Mouse (Mus musculus) liver, adult 2 months (tissue): ENCODE data around the gene Gpbp1. TPM values are rescaled to one million over a fixed set of nuclear protein-coding genes. Genes with fewer than 3 reads are reported as not detected.

Experiments used
- DNase-seq: peaks from one replicate; pipeline ENCODE4 v3.0.0-alpha.2; 2011; ENCODE audit warnings: low read depth, low spot score; ENCODE audit errors: extremely low read depth
- H3K27ac ChIP-seq: fragments of 200-500 bp; replicated peaks from 2 replicates; pipeline ENCODE4 v1.5.1; 2012; ENCODE audit warnings: low read depth, mild to moderate bottlenecking, control low read depth, inconsistent platforms, low read length; ENCODE audit not compliant: insufficient read depth
- H3K27me3 ChIP-seq: fragments of 200-500 bp; 2 replicates; pipeline ENCODE4 v1.6.1; 2012; ENCODE audit warnings: mild to moderate bottlenecking, moderate library complexity, low read length, inconsistent platforms; ENCODE audit not compliant: control insufficient read depth, insufficient read depth
- H3K36me3 ChIP-seq: fragments of 200-500 bp; 2 replicates; pipeline ENCODE4 v1.6.1; 2012; ENCODE audit warnings: low read length, inconsistent platforms; ENCODE audit not compliant: control insufficient read depth, insufficient read depth
- H3K4me1 ChIP-seq: fragments of 200-500 bp; 2 replicates; pipeline ENCODE4 v1.6.1; 2011; ENCODE audit warnings: low read length; ENCODE audit not compliant: control insufficient read depth, insufficient read depth
- H3K4me3 ChIP-seq: fragments of 200-500 bp; 2 replicates; pipeline ENCODE4 v1.5.1; 2011; ENCODE audit warnings: low read depth, mild to moderate bottlenecking, control low read depth, low read length, moderate library complexity; ENCODE audit not compliant: insufficient read depth
- H3K79me2 ChIP-seq: fragments of 200-500 bp; 2 replicates; pipeline ENCODE4 v1.6.1; 2012; ENCODE audit warnings: inconsistent platforms, mild to moderate bottlenecking, low read length, moderate library complexity; ENCODE audit not compliant: control insufficient read depth, insufficient read depth
- H3K9ac ChIP-seq: fragments of 200-500 bp; 2 replicates; pipeline ENCODE4 v1.6.1; 2012; ENCODE audit warnings: low read depth, mild to moderate bottlenecking, control low read depth, inconsistent platforms, low read length
- CTCF ChIP-seq: fragments of 200-500 bp; IDR thresholded peaks from 2 replicates; pipeline ENCODE4 v1.5.1; 2011; ENCODE audit warnings: low read depth, low read length, control low read depth
- POLR2A ChIP-seq: fragments of 200-500 bp; IDR thresholded peaks from 2 replicates; pipeline ENCODE4 v1.6.1; 2011; ENCODE audit warnings: low read length, control low read depth; ENCODE audit not compliant: insufficient read depth; ENCODE audit errors: extremely low read depth
- WGBS: fragments of 180-500 bp; shearing (Covaris S2); methylation state at CpG from one replicate; pipeline ENCODE4 v1.1.7; 2018; 5-methylcytosine and 5-hydroxymethylcytosine counted together
- polyA plus RNA-seq: library from polyadenylated mRNA; depleted of rRNA; stranded (reverse); fragments of >200 nt; gene quantifications from 2 replicates; pipeline ENCODE4 v1.2.3, GENCODE M21; 2012
- total RNA-seq: library from RNA; depleted of rRNA; stranded (reverse); fragments of >200 nt; gene quantifications from 2 replicates; pipeline ENCODE4 v1.2.3, GENCODE M21; 2014

Gene Gpbp1
- total and polyA plus RNA-seq, 2 experiments: 1.6 to 37.8 TPM

- Histone ChIP-seq H3K27ac (no peak overlapping the region), H3K9ac (no peak overlapping the region), H3K4me1 (no peaks in the 10 kb centered on the region), H3K4me3 (no peak overlapping the region), H3K36me3 (no peaks in the 10 kb centered on the region), H3K27me3 (no peaks in the 10 kb centered on the region), H3K79me2 (no peaks in the 10 kb centered on the region)
- WGBS: under 1% methylated on average over 7 of the region's 7 CpGs
- DNase-seq: peak; percentile 43
- TF ChIP-seq POLR2A (no peak), CTCF (peak; percentile 17; the same call in 1 of the 2 replicates)
Observed at GRCm38 (mm10) chr13:111410831-111411230, 79.1 kb downstream of the Gpbp1 start.

GRCm38 (mm10) chr13:111406859-111407389 is 83.0 kb downstream of the Gpbp1 start:
- TF ChIP-seq POLR2A (no peak), CTCF (no peak)
- no peaks in the 10 kb centered on the region for H3K36me3 ChIP-seq
- WGBS: 66% methylated on average over 9 of the region's 9 CpGs
- no peak for DNase-seq
- no peak overlapping the region for H3K27ac ChIP-seq
- H3K9ac ChIP-seq: no peak overlapping the region
- H3K4me3 ChIP-seq: no peak overlapping the region
- no peaks in the 10 kb centered on the region for H3K4me1 ChIP-seq
- H3K79me2 ChIP-seq: no peaks in the 10 kb centered on the region
- no peaks in the 10 kb centered on the region for H3K27me3 ChIP-seq

- Histone ChIP-seq H3K36me3 (no peaks in the 10 kb centered on the region), H3K27me3 (no peaks in the 10 kb centered on the region), H3K4me3 (no peak overlapping the region), H3K9ac (no peak overlapping the region), H3K4me1 (no peaks in the 10 kb centered on the region), H3K27ac (no peak overlapping the region), H3K79me2 (no peaks in the 10 kb centered on the region)
- TF ChIP-seq CTCF (no peak), POLR2A (no peak)
- DNase-seq: no peak
- 95% methylated on average over 3 of the region's 3 CpGs for WGBS
Observed at GRCm38 (mm10) chr13:111405956-111406355, 84.0 kb downstream of the Gpbp1 start.

- no peak for TF ChIP-seq POLR2A
- no peak for TF ChIP-seq CTCF
- no peaks in the 10 kb centered on the region for H3K27me3 ChIP-seq
Observed at GRCm38 (mm10) chr13:111397600-111398151, 92.2 kb downstream of the Gpbp1 start.

GRCm38 (mm10) chr13:111397061-111397460 is 92.8 kb downstream of the Gpbp1 start:
- TF ChIP-seq CTCF (no peak), POLR2A (no peak)

More at GRCm38 (mm10) chr13:111397600-111398151, 92.2 kb downstream of the Gpbp1 start:
- 16% methylated on average over 5 of the region's 5 CpGs for WGBS
- H3K27ac ChIP-seq: no peak overlapping the region
- DNase-seq: no peak
- no peaks in the 10 kb centered on the region for H3K79me2 ChIP-seq
- no peak overlapping the region for H3K9ac ChIP-seq
- H3K4me1 ChIP-seq: no peaks in the 10 kb centered on the region
- H3K4me3 ChIP-seq: no peak overlapping the region
- no peaks in the 10 kb centered on the region for H3K36me3 ChIP-seq

GRCm38 (mm10) chr13:111395528-111395927 is 94.4 kb downstream of the Gpbp1 start:
- H3K27ac ChIP-seq: no peak overlapping the region
- no peak overlapping the region for H3K4me3 ChIP-seq
- no peak for DNase-seq
- no peaks in the 10 kb centered on the region for H3K36me3 ChIP-seq
- WGBS: 89% methylated on average over 7 of the region's 7 CpGs
- H3K9ac ChIP-seq: no peak overlapping the region
- H3K4me1 ChIP-seq: no peaks in the 10 kb centered on the region
- TF ChIP-seq POLR2A (no peak), CTCF (no peak)
- no peaks in the 10 kb centered on the region for H3K79me2 ChIP-seq
- no peaks in the 10 kb centered on the region for H3K27me3 ChIP-seq

More at GRCm38 (mm10) chr13:111397061-111397460, 92.8 kb downstream of the Gpbp1 start:
- H3K4me3 ChIP-seq: no peak overlapping the region
- H3K79me2 ChIP-seq: no peaks in the 10 kb centered on the region
- no peaks in the 10 kb centered on the region for H3K4me1 ChIP-seq
- no peaks in the 10 kb centered on the region for H3K27me3 ChIP-seq
- WGBS: 29% methylated on average over 7 of the region's 7 CpGs
- H3K36me3 ChIP-seq: no peaks in the 10 kb centered on the region
- H3K27ac ChIP-seq: no peak overlapping the region
- no peak for DNase-seq
- H3K9ac ChIP-seq: no peak overlapping the region
